Mouse (Mus musculus): ENCODE measurements around the gene Asb2. TPM values are rescaled to one million over a fixed set of nuclear protein-coding genes. Genes with fewer than 3 reads are reported as not detected.

The Asb2 gene
- total RNA-seq, 1 experiment = 0.27 TPM

DNA sequence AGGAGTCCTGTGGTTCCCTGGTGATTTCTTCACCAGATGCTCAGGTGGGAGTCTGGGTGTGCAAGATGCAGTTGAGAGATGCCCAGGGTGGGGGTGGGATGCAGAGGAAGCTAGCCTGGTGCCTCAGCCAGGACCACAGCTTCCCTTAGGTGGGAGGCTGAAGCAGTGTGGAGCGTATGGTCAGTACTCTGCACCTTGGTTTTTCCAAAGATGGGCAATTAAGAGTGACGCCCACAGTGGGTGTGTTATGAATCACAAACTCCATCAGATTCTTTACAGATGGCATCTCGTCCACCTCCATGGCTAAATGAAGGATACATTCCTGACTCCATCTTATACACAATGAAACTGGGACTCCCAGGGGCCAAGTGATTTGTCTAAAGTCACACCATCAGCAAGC is 83.6 kb downstream of the Asb2 start:
- DNase-seq (ENCODE audit: low read depth, low spot score) = no peak
- Histone ChIP-seq H3K27ac (ENCODE audit: insufficient read depth, low read depth, low read length, poor library complexity, severe bottlenecking) (no peak overlapping the region), H3K9ac (ENCODE audit: insufficient read depth, low read depth, low read length, poor library complexity, severe bottlenecking) (no peak overlapping the region), H3K4me3 (ENCODE audit: insufficient read depth in 1 of 2, low read depth in 1 of 2, low read length in 2 of 2, poor library complexity in 1 of 2, severe bottlenecking in 1 of 2) (no peak overlapping the region), H3K4me1 (ENCODE audit: control insufficient read depth in 2 of 2, insufficient read depth in 2 of 2, low read length in 2 of 2, poor library complexity in 1 of 2) (no peaks in the 10 kb centered on the region), H3K36me3 (ENCODE audit: control insufficient read depth, insufficient read depth, low read length, poor library complexity, severe bottlenecking) (no peaks in the 10 kb centered on the region), H3K9me3 (ENCODE audit: control insufficient read depth, insufficient read depth, low read depth, low read length) (no peaks in the 10 kb centered on the region)
- no peak for TF ChIP-seq HCFC1 (IDR thresholded peaks at IDR 0.05; ENCODE audit: borderline replicate concordance, insufficient read depth, low read length)
- TF ChIP-seq ZC3H11A (IDR thresholded peaks at IDR 0.05; ENCODE audit: borderline replicate concordance, low read depth, low read length) = no peak
- no peak for TF ChIP-seq MAFK (IDR thresholded peaks at IDR 0.05; ENCODE audit: insufficient read depth, low read depth, low read length)
- TF ChIP-seq CHD2 (IDR thresholded peaks at IDR 0.05; ENCODE audit: low read depth, low read length) = no peak
- TF ChIP-seq ZNF384 (IDR thresholded peaks at IDR 0.05; ENCODE audit: low read depth, low read length) = no peak
- in situ Hi-C loops (cut with MboI; ENCODE audit: low sequenced_read_pairs in 2 of 2, unreplicated experiment in 2 of 2) = no loop called here

Other genes starting within 250 kb of the Asb2 start
- 0.63 and 0.85 TPM in 2 replicates for gene Prima1, start 113.9 kb downstream of the Asb2 start, total RNA-seq (2012; rRNA removed)
- gene Fam181a, start 45.0 kb downstream of the Asb2 start, total RNA-seq (2012; rRNA removed) = not detected in 2 replicates
- 4.8 and 7.0 TPM in 2 replicates for gene Otub2, start 32.7 kb upstream of the Asb2 start, total RNA-seq (2012; rRNA removed)
- 2.1 and 3.8 TPM in 2 replicates for gene 9330161L09Rik, start 51.8 kb upstream of the Asb2 start, total RNA-seq (2012; rRNA removed)
- gene Ddx24, start 69.8 kb upstream of the Asb2 start, total RNA-seq (2012; rRNA removed) = 86.2 and 107 TPM in 2 replicates
- gene Ifi27, start 78.2 kb upstream of the Asb2 start, total RNA-seq (2012; rRNA removed) = 0.48 and 2.1 TPM in 2 replicates
- gene Ifi27l2a, start 87.7 kb upstream of the Asb2 start, total RNA-seq (2012; rRNA removed) = 0.63 and 2.1 TPM in 2 replicates
- 0.58 TPM in 1 of 2 replicates, not detected in the other for gene Ifi27l2b, start 101.2 kb upstream of the Asb2 start, total RNA-seq (2012; rRNA removed)
- 1.2 and 1.7 TPM in 2 replicates for gene Ppp4r4, start 176.3 kb upstream of the Asb2 start, total RNA-seq (2012; rRNA removed)

Measured in ES-E14 (cell line).